ENCODE assay signal across 9 mouse cellular contexts in the genomic region with DNA sequence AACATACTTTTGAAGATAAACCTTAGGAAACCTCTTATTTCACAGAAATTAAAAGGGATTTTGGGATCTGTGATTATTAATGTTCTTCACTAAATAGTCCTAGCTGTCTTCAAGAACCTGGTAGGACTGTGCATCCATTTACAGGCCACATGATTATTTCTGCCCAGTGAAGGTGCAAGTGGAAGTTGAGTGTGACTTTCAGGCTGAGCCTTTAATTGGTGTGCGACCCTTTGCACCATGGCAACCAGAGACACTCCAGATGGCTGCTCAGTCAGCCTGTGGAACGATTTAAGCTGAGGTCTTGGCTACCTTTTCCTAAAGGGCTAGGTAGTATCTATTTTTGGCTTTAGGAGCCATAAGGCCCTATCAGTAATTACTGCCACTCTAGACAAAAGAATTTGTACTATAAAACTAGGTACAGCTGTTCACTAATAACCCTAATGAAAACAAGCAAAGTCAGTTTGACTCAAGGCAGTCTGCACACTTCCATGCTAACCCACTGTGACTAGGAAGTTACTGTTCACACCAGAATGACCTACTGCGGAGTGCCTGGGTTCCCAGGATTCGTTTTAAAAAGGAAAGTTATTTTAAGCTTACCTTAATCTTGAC. TPM values are rescaled to one million over a fixed set of nuclear protein-coding genes. Genes with fewer than 3 reads are reported as not detected.
DNase-seq lines count a peak whose midpoint lies in the region; ATAC-seq and TF ChIP-seq lines count a peak whose summit lies in the region.
"Had no signal": no experiment of that assay in that cellular context is flagged by ENCODE, and none has a peak within 500 bp of the region (broad histone marks: within the 10 kb centered on the region; RNA-seq: fewer than 3 reads in every experiment).

No protein-coding gene starts in this region.

- no peaks in the 10 kb centered on the region for H3K27me3 ChIP-seq in hindbrain, embryonic 10.5 days (ENCODE audit: insufficient read depth, poor library complexity, severe bottlenecking)
- H3K27me3 ChIP-seq in hindbrain, embryonic 16.5 days (replicated peaks; ENCODE audit: control insufficient read depth, insufficient read depth, low read length) = no peaks in the 10 kb centered on the region
- H3K27me3 ChIP-seq in CH12.LX (replicated peaks) (no peaks in the 10 kb centered on the region), MEL (ENCODE audit: control insufficient read depth in 1 of 2, insufficient read depth in 2 of 2, low read length in 2 of 2) (no peaks in the 10 kb centered on the region)
- no peaks in the 10 kb centered on the region for H3K27me3 ChIP-seq in intestine, embryonic 16.5 days (replicated peaks; ENCODE audit: control insufficient read depth, insufficient read depth, low read length)

- H3K4me3 ChIP-seq in hindbrain, embryonic 10.5 days = peak overlapping the region; percentile 94
- no peak overlapping the region for H3K4me3 ChIP-seq in hindbrain, embryonic 16.5 days (ENCODE audit: low read length)
- peak overlapping the region; percentile 93 to 99 (median 96) for H3K4me3 ChIP-seq in CH12.LX (replicated peaks in 1 of 3; ENCODE audit: low read depth in 2 of 3, low read length in 2 of 3, poor library complexity in 1 of 3)
- H3K4me3 ChIP-seq in MEL (ENCODE audit: control insufficient read depth in 1 of 2, insufficient read depth in 1 of 2, low read depth in 2 of 2, low read length in 2 of 2) = peak overlapping the region in 1 of 2 experiments; percentile 3; a peak in 2 of 4 replicates
- H3K4me3 ChIP-seq in intestine, embryonic 16.5 days (ENCODE audit: low read length) = peak overlapping the region; percentile 30

- peaks cover 68% of the 10 kb centered on the region for H3K36me3 ChIP-seq in hindbrain, embryonic 10.5 days
- H3K36me3 ChIP-seq in hindbrain, embryonic 16.5 days (ENCODE audit: control insufficient read depth, insufficient read depth, low read length) = peaks cover 37% of the 10 kb centered on the region
- H3K36me3 ChIP-seq in CH12.LX (replicated peaks in 1 of 2; ENCODE audit: control insufficient read depth in 1 of 2, insufficient read depth in 1 of 2, low read length in 1 of 2) = peaks cover 59 to 70% of the 10 kb centered on the region in 2 experiments
- H3K36me3 ChIP-seq in MEL (ENCODE audit: control insufficient read depth in 1 of 2, insufficient read depth in 2 of 2, low read length in 2 of 2) = peaks cover 52 to 53% of the 10 kb centered on the region in 2 experiments
- H3K36me3 ChIP-seq in intestine, embryonic 16.5 days (ENCODE audit: control insufficient read depth, insufficient read depth, low read length) = peaks cover 17% of the 10 kb centered on the region; the same call in 1 of the 2 replicates

- ATAC-seq in hindbrain, embryonic 16.5 days = no peak
- no peak for ATAC-seq in intestine, embryonic 16.5 days

- TF ChIP-seq EP300 in CH12.LX (IDR thresholded peaks at IDR 0.05; ENCODE audit: low read length) (no peak), MEL (IDR thresholded peaks at IDR 0.05; ENCODE audit: low read depth in 1 of 2, low read length in 2 of 2) (no peak)

- H3K9ac ChIP-seq in hindbrain, embryonic 16.5 days (ENCODE audit: low read depth, low read length) = no peak overlapping the region
- H3K9ac ChIP-seq in CH12.LX (ENCODE audit: insufficient read depth, low read depth) = peak overlapping the region; percentile 94; the same call in 1 of the 2 replicates
- H3K9ac ChIP-seq in MEL (ENCODE audit: control insufficient read depth, low read depth, low read length, poor library complexity, severe bottlenecking) = no peak overlapping the region; the same call in 1 of the 2 replicates
- no peak overlapping the region; the same call in 1 of the 2 replicates for H3K9ac ChIP-seq in intestine, embryonic 16.5 days (ENCODE audit: low read depth, low read length)

- in situ Hi-C loops in CH12.LX (cut with MboI; ENCODE audit: low pct_ligation_motif_present, low pct_unique_long_range_greater_than_20kb, low sequenced_read_pairs) = no loop called here

- dilution Hi-C loops in CH12.LX (cut with MboI; ENCODE audit: extremely low pct_ligation_motif_present, extremely low pct_unique_long_range_greater_than_20kb, low sequenced_read_pairs) = no loop called here

- H3K4me2 ChIP-seq in hindbrain, embryonic 16.5 days (ENCODE audit: low read length) = no peak overlapping the region
- H3K4me2 ChIP-seq in CH12.LX (ENCODE audit: insufficient read depth, low read depth, poor library complexity, severe bottlenecking) = peak overlapping the region; percentile 63
- peak overlapping the region; percentile 73 for H3K4me2 ChIP-seq in intestine, embryonic 16.5 days (ENCODE audit: low read depth, low read length)

- no peak overlapping the region for H3K27ac ChIP-seq in hindbrain, embryonic 10.5 days
- H3K27ac ChIP-seq in hindbrain, embryonic 16.5 days (ENCODE audit: low read depth, low read length) = no peak overlapping the region
- H3K27ac ChIP-seq in CH12.LX (ENCODE audit: insufficient read depth, low read depth) = no peak overlapping the region; the same call in 1 of the 2 replicates
- H3K27ac ChIP-seq in MEL (ENCODE audit: control insufficient read depth, low read depth, low read length) = no peak overlapping the region; the same call in 1 of the 2 replicates
- H3K27ac ChIP-seq in intestine, embryonic 16.5 days (ENCODE audit: low read length) = no peak overlapping the region

- peaks cover 54% of the 10 kb centered on the region for H3K4me1 ChIP-seq in hindbrain, embryonic 10.5 days (replicated peaks)
- peaks cover 45% of the 10 kb centered on the region for H3K4me1 ChIP-seq in hindbrain, embryonic 16.5 days (ENCODE audit: control insufficient read depth, insufficient read depth, low read depth, low read length)
- H3K4me1 ChIP-seq in CH12.LX (ENCODE audit: control insufficient read depth in 1 of 2, insufficient read depth in 2 of 2) (peaks cover 8 to 39% of the 10 kb centered on the region in 2 experiments; a peak in 3 of 4 replicates), MEL (ENCODE audit: control insufficient read depth in 1 of 2, insufficient read depth in 2 of 2, low read length in 2 of 2) (peaks cover 2 to 26% of the 10 kb centered on the region in 2 experiments)
- peaks cover 35% of the 10 kb centered on the region for H3K4me1 ChIP-seq in intestine, embryonic 16.5 days (ENCODE audit: control insufficient read depth, insufficient read depth, low read length)

- TF ChIP-seq POLR2A in CH12.LX (IDR thresholded peaks at IDR 0.05; ENCODE audit: low read depth, low read length) (0 out of 2 replicates have a peak, but pooled peaks have one; percentile 28), MEL (IDR thresholded peaks at IDR 0.05; ENCODE audit: control insufficient read depth in 1 of 2, insufficient read depth in 1 of 2, low read depth in 1 of 2, low read length in 2 of 2, poor library complexity in 1 of 2) (peak in 1 of 2 experiments; percentile 29; a peak in 1 of 4 replicates)

- no peak for TF ChIP-seq RAD21 in CH12.LX (IDR thresholded peaks at IDR 0.05; ENCODE audit: low read depth, low read length)
- no peak for TF ChIP-seq RAD21 in MEL (IDR thresholded peaks at IDR 0.05; ENCODE audit: low read depth, low read length)

- DNase-seq in hindbrain, embryonic 10.5 days (ENCODE audit: low spot score) = no peak
- DNase-seq in CH12.LX (ENCODE audit: extremely low read depth) (no peak), MEL (ENCODE audit: low read depth, low spot score) (peak; percentile 43)
- no peak for DNase-seq in frontal cortex, postnatal 25 days (ENCODE audit: low spot score in 2 of 2)
- no peak for DNase-seq in layer of hippocampus, adult 11-12 months (ENCODE audit: low spot score)
- DNase-seq in urinary bladder, adult 2 months (ENCODE audit: low spot score) = no peak
- DNase-seq: gastrocnemius, postnatal 25 days had no signal

- no peaks in the 10 kb centered on the region for H3K9me3 ChIP-seq in hindbrain, embryonic 10.5 days
- no peaks in the 10 kb centered on the region for H3K9me3 ChIP-seq in hindbrain, embryonic 16.5 days (ENCODE audit: control insufficient read depth, low read length)
- no peaks in the 10 kb centered on the region for H3K9me3 ChIP-seq in CH12.LX (replicated peaks; ENCODE audit: low read length)
- no peaks in the 10 kb centered on the region for H3K9me3 ChIP-seq in MEL (replicated peaks; ENCODE audit: insufficient read depth, low read length)
- H3K9me3 ChIP-seq in intestine, embryonic 16.5 days (ENCODE audit: control insufficient read depth, low read length) = no peaks in the 10 kb centered on the region

- WGBS in hindbrain, embryonic 10.5 days = 66% methylated on average over 4 of the region's 4 CpGs
- 49% methylated on average over 4 of the region's 4 CpGs for WGBS in hindbrain, embryonic 16.5 days
- WGBS in intestine, embryonic 16.5 days = 56% methylated on average over 4 of the region's 4 CpGs

- H3K79me2 ChIP-seq in CH12.LX (replicated peaks; ENCODE audit: control insufficient read depth, extremely low read depth, insufficient read depth, poor library complexity, severe bottlenecking) = peaks cover 73% of the 10 kb centered on the region
- peaks cover 57% of the 10 kb centered on the region for H3K79me2 ChIP-seq in MEL (ENCODE audit: control insufficient read depth, insufficient read depth, low read length, poor library complexity)

- TF ChIP-seq CTCF in CH12.LX (conservative IDR thresholded peaks at IDR 0.05 in 1 of 2, IDR thresholded peaks at IDR 0.05 in 1 of 2; ENCODE audit: low read depth in 2 of 2, low read length in 2 of 2) (no peak), MEL (IDR thresholded peaks at IDR 0.05 in 2 of 3, conservative IDR thresholded peaks at IDR 0.05 in 1 of 3; ENCODE audit: control insufficient read depth in 1 of 3, insufficient read depth in 1 of 3, low read depth in 2 of 3, low read length in 3 of 3, poor library complexity in 1 of 3, severe bottlenecking in 1 of 3) (no peak)

RNA-seq across cellular contexts. Expression of gene Hsp90b1, which starts 2.9 kb away (rescaled TPM):
- polyA plus RNA-seq in hindbrain, embryonic 10.5 days (2016; fragmentation: Nextera tagmentation; extraction: Ambion mirVana) = 412 and 566 TPM in 2 replicates
- 312 and 331 TPM in 2 replicates for polyA plus RNA-seq in hindbrain, embryonic 16.5 days (2015; fragmentation: Nextera tagmentation; extraction: Ambion mirVana)
- total RNA-seq in CH12.LX (2012; rRNA removed) (635 and 991 TPM in 2 replicates), CH12.LX (2014; rRNA removed) (799 and 863 TPM in 2 replicates), MEL (2012; rRNA removed) (404 and 420 TPM in 2 replicates)
- polyA plus RNA-seq in CH12.LX (2012; ENCODE audit: insufficient read length, low read depth) (1,137 and 1,160 TPM in 2 replicates), MEL (2012; ENCODE audit: insufficient read depth in 1 of 2, insufficient read length in 2 of 2, low read depth in 1 of 2, low replicate concordance in 2 of 2, missing spikeins in 1 of 2) (100 to 1,000 TPM; 150 to 555 TPM)
- 735 and 756 TPM in 2 replicates for polyA plus RNA-seq in intestine, embryonic 16.5 days (2015; fragmentation: Nextera tagmentation; extraction: Ambion mirVana)
- 197 and 228 TPM in 2 replicates for polyA plus RNA-seq in urinary bladder, adult 2 months (2012; rRNA removed)

RNA-seq across cellular contexts. Expression of gene Ttc41, which starts 3.2 kb away (rescaled TPM):
- 2.9 TPM in 2 replicates for polyA plus RNA-seq in hindbrain, embryonic 10.5 days (2016; fragmentation: Nextera tagmentation; extraction: Ambion mirVana)
- polyA plus RNA-seq in hindbrain, embryonic 16.5 days (2015; fragmentation: Nextera tagmentation; extraction: Ambion mirVana) = 2.0 and 2.6 TPM in 2 replicates
- 4.0 and 4.4 TPM in 2 replicates for total RNA-seq in CH12.LX (2012; rRNA removed)
- total RNA-seq in CH12.LX (2014; rRNA removed) = 3.6 and 4.2 TPM in 2 replicates
- 3.3 and 3.6 TPM in 2 replicates for polyA plus RNA-seq in CH12.LX (2012; ENCODE audit: insufficient read length, low read depth)
- total RNA-seq in MEL (2012; rRNA removed) = 0.78 and 1.0 TPM in 2 replicates
- 1 to 10 TPM in 1 of 2 experiments, not detected in 1; 2.1 TPM for polyA plus RNA-seq in MEL (2012; ENCODE audit: insufficient read depth in 1 of 2, insufficient read length in 2 of 2, low read depth in 1 of 2, low replicate concordance in 2 of 2, missing spikeins in 1 of 2)
- polyA plus RNA-seq in intestine, embryonic 16.5 days (2015; fragmentation: Nextera tagmentation; extraction: Ambion mirVana) = 1.5 TPM in 2 replicates
- 2.3 and 2.7 TPM in 2 replicates for polyA plus RNA-seq in urinary bladder, adult 2 months (2012; rRNA removed)
